Mouse (Mus musculus): ENCODE results near the gene Vash2.

GRCm38 (mm10) chr1:190951014-190951413 is 28.1 kb downstream of the Vash2 start:
- TF ChIP-seq MYC (IDR thresholded peaks at IDR 0.05; ENCODE audit: low read depth, low read length) (no peak), ETS1 (conservative IDR thresholded peaks at IDR 0.05; ENCODE audit: low read depth, low read length) (no peak), POLR2A (IDR thresholded peaks at IDR 0.05; ENCODE audit: low read depth, low read length) (no peak), EP300 (IDR thresholded peaks at IDR 0.05; ENCODE audit: low read length) (no peak), CTCF (conservative IDR thresholded peaks at IDR 0.05 in 1 of 2, IDR thresholded peaks at IDR 0.05 in 1 of 2; ENCODE audit: low read depth in 2 of 2, low read length in 2 of 2) (no peak)
